Mouse (Mus musculus) small intestine, adult 2 months (tissue): ENCODE results near the gene Cfap43.

Experiments
- CTCF ChIP-seq: fragments of 200-500 bp; IDR thresholded peaks from 2 replicates; pipeline ENCODE4 v1.5.1; 2012; ENCODE audit warnings: low read depth, mild to moderate bottlenecking, control low read depth, inconsistent platforms, low read length, moderate library complexity, mixed read lengths; ENCODE audit not compliant: insufficient replicate concordance, insufficient read length; ENCODE audit errors: extremely low read depth
- POLR2A ChIP-seq: fragments of 200-500 bp; IDR thresholded peaks from 2 replicates; pipeline ENCODE4 v1.6.1; 2012; ENCODE audit warnings: low read depth, mild to moderate bottlenecking, control low read depth, inconsistent platforms, low read length, moderate library complexity

GRCm38 (mm10) chr19:47905603-47906002 is 13.5 kb downstream of the Cfap43 start:
- TF ChIP-seq POLR2A, result no peak
- no peak for TF ChIP-seq CTCF
